Mouse (Mus musculus) kidney, postnatal 0 days (tissue): Measurements from ENCODE around the gene Irf7. TPM values are rescaled to one million over a fixed set of nuclear protein-coding genes. Genes with fewer than 3 reads are reported as not detected.

ENCODE experiments used
- ATAC-seq: fragments of 200-750 bp; cut with Nextera tagmentation; replicated peaks from 2 replicates; pipeline ENCODE4 v1.8.0; 2017; ENCODE audit warnings: low read depth, moderate number of reproducible peaks, moderate TSS enrichment, moderate library complexity; ENCODE audit not compliant: low FRiP score
- DNase-seq: peaks from one replicate; pipeline ENCODE4 v3.0.0-alpha.2; 2016; ENCODE audit warnings: low spot score
- H3K27ac ChIP-seq: fragments of 300-500 bp; sonication (generic); 2 replicates; pipeline ENCODE4 v1.5.1; 2014; ENCODE audit warnings: mild to moderate bottlenecking
- H3K27me3 ChIP-seq: fragments of 300-500 bp; sonication (generic); 2 replicates; pipeline ENCODE4 v1.6.1; 2014; ENCODE audit warnings: low read length, mixed read lengths; ENCODE audit not compliant: insufficient read depth
- H3K36me3 ChIP-seq: fragments of 300-500 bp; sonication (generic); 2 replicates; pipeline ENCODE4 v1.6.1; 2014; ENCODE audit warnings: low read length, mixed read lengths; ENCODE audit not compliant: insufficient read depth
- H3K4me1 ChIP-seq: fragments of 300-500 bp; sonication (generic); replicated peaks from 2 replicates; pipeline ENCODE4 v1.6.1; 2014; ENCODE audit warnings: antibody characterized with exemption, low read length, mixed read lengths; ENCODE audit not compliant: insufficient read depth
- H3K4me2 ChIP-seq: fragments of 300-500 bp; sonication (generic); 2 replicates; pipeline ENCODE4 v1.6.1; 2014; ENCODE audit warnings: mild to moderate bottlenecking, low read length, moderate library complexity, mixed read lengths
- H3K4me3 ChIP-seq: fragments of 300-500 bp; sonication (generic); replicated peaks from 2 replicates; pipeline ENCODE4 v1.5.1; 2014; ENCODE audit warnings: low read depth, low read length
- H3K9ac ChIP-seq: fragments of 300-500 bp; sonication (generic); 2 replicates; pipeline ENCODE4 v1.6.1; 2014; ENCODE audit warnings: low read depth, low read length
- H3K9me3 ChIP-seq: fragments of 300-500 bp; sonication (generic); replicated peaks from 2 replicates; pipeline ENCODE4 v1.6.1; 2016; ENCODE audit warnings: low read length, inconsistent platforms, mixed read lengths
- CTCF ChIP-seq: IDR thresholded peaks from 2 replicates; pipeline ENCODE4 v1.5.1; 2016; ENCODE audit warnings: antibody characterized with exemption, low read depth, mild to moderate bottlenecking, moderate library complexity
- WGBS: fragments of 180-500 bp; shearing (Covaris S2); extraction: QIAGEN DNeasy Blood & Tissue Kit; methylation state at CpG from one replicate; pipeline ENCODE4 v1.1.7; 2014; 5-methylcytosine and 5-hydroxymethylcytosine counted together
- polyA plus RNA-seq: library from polyadenylated mRNA; unstranded; fragments of >200 nt; fragmentation: Nextera tagmentation; extraction: Ambion mirVana; gene quantifications from 2 replicates; pipeline ENCODE4 v1.2.1, GENCODE M21; 2015

Irf7 gene
- polyA plus RNA-seq, 1 experiment from 2014 or later = 21.1 TPM

DNA sequence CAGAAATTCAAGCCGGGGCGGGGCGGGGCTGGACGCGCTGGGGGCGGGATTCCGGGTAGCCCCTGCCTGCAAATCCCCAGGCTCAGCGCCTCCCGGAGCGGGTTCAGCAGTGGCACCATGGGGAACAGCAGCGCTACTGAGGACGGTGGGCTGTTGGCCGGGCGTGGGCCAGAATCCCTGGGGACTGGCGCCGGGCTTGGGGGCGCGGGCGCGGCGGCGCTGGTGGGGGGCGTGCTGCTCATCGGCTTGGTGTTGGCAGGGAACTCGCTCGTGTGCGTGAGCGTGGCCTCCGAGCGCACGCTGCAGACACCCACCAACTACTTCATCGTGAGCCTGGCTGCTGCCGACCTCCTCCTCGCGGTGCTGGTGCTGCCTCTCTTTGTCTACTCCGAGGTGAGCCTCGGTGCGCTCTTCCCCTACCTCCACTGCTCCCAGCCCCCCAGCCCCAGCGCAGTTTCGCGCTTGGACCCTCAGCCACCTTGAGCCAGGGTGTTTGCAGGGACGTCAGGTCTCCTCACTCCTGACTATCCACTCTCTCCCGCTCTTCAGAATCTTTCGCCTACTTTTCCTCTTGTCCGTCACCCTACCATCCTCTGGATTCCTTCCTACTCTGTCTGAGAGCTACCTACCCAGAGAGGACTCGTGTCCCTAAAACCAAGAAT, 25.8 kb upstream of the Irf7 start, which contains the start of gene Drd4:
Gene Drd4, plus strand, starts transcription at position 86 of the 662 bp plus-strand sequence.
- Histone ChIP-seq H3K4me1 (peaks cover 12% of the 10 kb centered on the region; the same call in 1 of the 2 replicates), H3K4me2 (peak within 1 kb of the TSS; percentile 68), H3K27me3 (peaks cover 22% of the 10 kb centered on the region), H3K27ac (no peak within 1 kb of the TSS), H3K9ac (peak within 1 kb of the TSS; percentile 44; the same call in 1 of the 2 replicates), H3K4me3 (peak within 1 kb of the TSS; percentile 44), H3K36me3 (no peaks in the 10 kb centered on the region), H3K9me3 (no peaks in the 10 kb centered on the region)
- 3% methylated on average over 37 of the region's 46 CpGs for WGBS
- ATAC-seq (no peak), DNase-seq (peak; percentile 71)
- TF ChIP-seq CTCF = no peak

DNA sequence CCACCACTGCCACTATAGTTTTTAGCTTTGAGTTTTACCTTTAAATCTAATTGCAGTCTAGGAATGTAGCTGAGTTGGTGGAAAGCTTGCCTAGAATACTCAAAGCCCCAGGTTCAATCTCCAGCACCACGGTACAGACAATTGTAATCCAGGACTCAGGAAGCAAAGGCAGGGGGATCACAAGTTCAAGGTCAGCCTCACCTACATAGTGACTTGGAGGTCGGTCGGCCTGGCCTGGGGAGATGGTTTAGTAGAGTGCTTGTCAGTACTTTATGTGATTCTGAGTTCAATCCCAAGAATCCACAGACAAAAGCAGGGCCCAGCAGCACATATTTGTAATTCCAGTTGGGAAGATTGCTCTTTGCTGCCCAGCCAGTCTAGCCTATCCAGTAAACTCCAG, 21.8 kb upstream of the Irf7 start:
- 88% methylated on average over 3 of the region's 3 CpGs for WGBS
- Histone ChIP-seq H3K4me3 (no peak overlapping the region), H3K9me3 (no peaks in the 10 kb centered on the region), H3K9ac (no peak overlapping the region), H3K27me3 (peaks cover 5% of the 10 kb centered on the region; the same call in 1 of the 2 replicates), H3K4me1 (peaks cover 2% of the 10 kb centered on the region; the same call in 1 of the 2 replicates), H3K4me2 (no peak overlapping the region), H3K36me3 (no peaks in the 10 kb centered on the region), H3K27ac (no peak overlapping the region)
- no peak for TF ChIP-seq CTCF
- DNase-seq (no peak), ATAC-seq (no peak)

GRCm38 (mm10) chr7:141282756-141283155, 16.5 kb upstream of the Irf7 start:
- DNase-seq = no peak
- Histone ChIP-seq H3K36me3 (no peaks in the 10 kb centered on the region), H3K4me3 (no peak overlapping the region), H3K4me1 (peaks cover under 1% of the 10 kb centered on the region; the same call in 1 of the 2 replicates), H3K4me2 (no peak overlapping the region), H3K27me3 (no peaks in the 10 kb centered on the region), H3K9me3 (no peaks in the 10 kb centered on the region), H3K27ac (no peak overlapping the region), H3K9ac (no peak overlapping the region)
- TF ChIP-seq CTCF = no peak
- no peak for ATAC-seq
- 90% methylated on average over 4 of the region's 4 CpGs for WGBS

- TF ChIP-seq CTCF = no peak
- Histone ChIP-seq H3K36me3 (no peaks in the 10 kb centered on the region), H3K4me1 (peaks cover 12% of the 10 kb centered on the region), H3K27me3 (no peaks in the 10 kb centered on the region), H3K27ac (peak overlapping the region; percentile 37; the same call in 1 of the 2 replicates), H3K4me3 (no peak overlapping the region), H3K4me2 (no peak overlapping the region), H3K9me3 (no peaks in the 10 kb centered on the region), H3K9ac (no peak overlapping the region)
- WGBS = 45% methylated on average over 6 of the region's 6 CpGs
- ATAC-seq = peak; percentile 64
- peak; percentile 49 for DNase-seq
Measured at GRCm38 (mm10) chr7:141281442-141281841, 15.2 kb upstream of the Irf7 start.

- H3K36me3 ChIP-seq = no peaks in the 10 kb centered on the region
- DNase-seq (peak; percentile 71), ATAC-seq (peak; percentile 60)
- H3K9me3 ChIP-seq = no peaks in the 10 kb centered on the region
- peak; percentile 66 for TF ChIP-seq CTCF
- H3K9ac ChIP-seq = peak within 1 kb of the TSS; percentile 46; the same call in 1 of the 2 replicates
- H3K27me3 ChIP-seq = no peaks in the 10 kb centered on the region
- H3K4me2 ChIP-seq = peak within 1 kb of the TSS; percentile 88
- peak within 1 kb of the TSS; percentile 39 for H3K4me3 ChIP-seq
- no peak within 1 kb of the TSS for H3K27ac ChIP-seq
- WGBS = 2% methylated on average over 46 of the region's 46 CpGs
- peaks cover 15% of the 10 kb centered on the region for H3K4me1 ChIP-seq
Measured at GRCm38 (mm10) chr7:141278766-141279590, 12.7 kb upstream of the Irf7 start, which contains the start of gene Sct. Gene Sct (minus strand): TSS chr7:141279133.
